Mouse (Mus musculus) cerebellum, adult 2 months (tissue): ENCODE measurements at regions not wholly inside any gene's neighbourhood (a gene's known extent, or its start where the extent isn't known, plus 50 kb on each side); places are given as distances from the start of the nearest gene placed in this dataset.

Experiments
- CTCF ChIP-seq: fragments of 200-500 bp; IDR thresholded peaks from 2 replicates; pipeline ENCODE4 v1.5.1; 2011; ENCODE audit warnings: low read depth, mild to moderate bottlenecking, control low read depth, low read length, moderate library complexity, borderline replicate concordance; ENCODE audit not compliant: insufficient read depth
- POLR2A ChIP-seq: fragments of 200-500 bp; IDR thresholded peaks from 2 replicates; pipeline ENCODE4 v1.6.1; 2011; ENCODE audit warnings: low read length, control low read depth, borderline replicate concordance; ENCODE audit not compliant: insufficient read depth

GRCm38 (mm10) chr1:152290768-152291167 lies 95.7 kb downstream of the Tsen15 start:
- TF ChIP-seq POLR2A (no peak), CTCF (peak; percentile 84)
